Mouse (Mus musculus) heart, postnatal 25 days (tissue): ENCODE results near the gene Arid1a. TPM values are rescaled to one million over a fixed set of nuclear protein-coding genes. Genes with fewer than 3 reads are reported as not detected.
A peak's percentile ranks its signal among the peaks of the same experiment; 100 is the strongest.

Experiments used
- DNase-seq: peaks from one replicate; pipeline ENCODE4 v3.0.0; 2022; ENCODE audit warnings: low spot score
- intact Hi-C: fragments of 180-260 bp; cut with DNase I; formaldehyde crosslinking; loops from one replicate; pipeline ENCODE4 v1.15.1; 2025
- total RNA-seq, 2 experiments: library from RNA; stranded (reverse); gene quantifications; 2 replicates each; pipeline ENCODE4 v1.2.3; 2021

The Arid1a gene
- total RNA-seq, 2 experiments from 2014 or later, result 35.4 to 42.2 TPM

- DNase-seq, result no peak
- intact Hi-C loops, result no loop called here
Measured at GRCm38 (mm10) chr4:133680206-133680786, 76.3 kb downstream of the Arid1a start.

- intact Hi-C loops, result no loop called here
- no peak for DNase-seq
Measured at GRCm38 (mm10) chr4:133679629-133680028, 76.9 kb downstream of the Arid1a start.

GRCm38 (mm10) chr4:133677266-133677665 is 79.3 kb downstream of the Arid1a start:
- intact Hi-C loops, result no loop called here
- DNase-seq, result no peak

GRCm38 (mm10) chr4:133676189-133676588 is 80.4 kb downstream of the Arid1a start:
- no peak for DNase-seq
- intact Hi-C loops, result no loop called here

- DNase-seq, result peak; percentile 34
Measured at GRCm38 (mm10) chr4:133675594-133676016, 81.0 kb downstream of the Arid1a start.

GRCm38 (mm10) chr4:133674331-133674695 is 82.3 kb downstream of the Arid1a start:
- no peak for DNase-seq
- intact Hi-C loops, result loop anchor here (2.0 to 5.0 kb wide), 2 partner anchors 32 to 238 kb away; no protein-coding TSS in a partner anchor

More at GRCm38 (mm10) chr4:133675594-133676016, 81.0 kb downstream of the Arid1a start:
- intact Hi-C loops, result loop anchor here (2.0 kb wide), 1 partner anchor 31 kb away; no protein-coding TSS in a partner anchor

GRCm38 (mm10) chr4:133673666-133674330 is 82.8 kb downstream of the Arid1a start:
- no peak for DNase-seq
- intact Hi-C loops, result loop anchor here (2.0 to 5.0 kb wide), 2 partner anchors 33 to 239 kb away; no protein-coding TSS in a partner anchor

- peak; percentile 30 for DNase-seq
Measured at GRCm38 (mm10) chr4:133672845-133673647, 83.5 kb downstream of the Arid1a start.

GRCm38 (mm10) chr4:133671881-133672844 is 84.4 kb downstream of the Arid1a start, which contains the start of gene Pigv:
Gene Pigv (minus strand): TSS chr4:133672647.
- intact Hi-C loops, result loop anchor here (1.0 to 5.0 kb wide), 5 partner anchors 57 to 240 kb away; partner anchors contain the start of gene Arid1a
- DNase-seq, result peak; percentile 86

More at GRCm38 (mm10) chr4:133672845-133673647, 83.5 kb downstream of the Arid1a start:
- intact Hi-C loops, result loop anchor here (1.0 to 5.0 kb wide), 3 partner anchors 56 to 239 kb away; partner anchors contain the start of gene Arid1a

GRCm38 (mm10) chr4:133671184-133671880 is 85.2 kb downstream of the Arid1a start:
- DNase-seq, result peak; percentile 70
- intact Hi-C loops, result loop anchor here (1.0 to 5.0 kb wide), 3 partner anchors 103 to 241 kb away; no protein-coding TSS in a partner anchor

- intact Hi-C loops, result loop anchor here (2.0 to 5.0 kb wide), 2 partner anchors 105 to 243 kb away; no protein-coding TSS in a partner anchor
- DNase-seq, result no peak
Measured at GRCm38 (mm10) chr4:133669652-133670210, 86.8 kb downstream of the Arid1a start.

GRCm38 (mm10) chr4:133668537-133668936 is 88.0 kb downstream of the Arid1a start:
- peak; percentile 23 for DNase-seq
- intact Hi-C loops, result no loop called here

GRCm38 (mm10) chr4:133666199-133666598 is 90.4 kb downstream of the Arid1a start:
- DNase-seq, result no peak

GRCm38 (mm10) chr4:133665118-133665517 is 91.5 kb downstream of the Arid1a start:
- intact Hi-C loops, result no loop called here
- no peak for DNase-seq

More at GRCm38 (mm10) chr4:133666199-133666598, 90.4 kb downstream of the Arid1a start:
- intact Hi-C loops, result no loop called here

- intact Hi-C loops, result no loop called here
- no peak for DNase-seq
Measured at GRCm38 (mm10) chr4:133662945-133663344, 93.6 kb downstream of the Arid1a start.

- no peak for DNase-seq
- intact Hi-C loops, result no loop called here
Measured at GRCm38 (mm10) chr4:133662421-133662820, 94.1 kb downstream of the Arid1a start.

GRCm38 (mm10) chr4:133660193-133661155 is 96.1 kb downstream of the Arid1a start:
- intact Hi-C loops, result no loop called here
- peak; percentile 71 for DNase-seq
